Mouse (Mus musculus): Measurements from ENCODE around the gene Gm11733. TPM values are rescaled to one million over a fixed set of nuclear protein-coding genes. Genes with fewer than 3 reads are reported as not detected.

Gm11733 gene
- total RNA-seq (2023) = not detected in 2 replicates

GRCm38 (mm10) chr11:117484198-117484597 lies at the start of gene Gm11733:
Gene Gm11733, plus strand, starts transcription at chr11:117484368.

Other genes with a start within 250 kb of the Gm11733 start
- 27.2 and 37.5 TPM in 2 replicates for gene Tnrc6c, start 169.9 kb downstream of the Gm11733 start, total RNA-seq (2023)

All from neutrophil, adult 65 days (primary cell).